Mouse (Mus musculus) ovary, postnatal 36 days (tissue): ENCODE results near the gene Foxm1.

Source experiments
- DNase-seq: peaks from one replicate; pipeline ENCODE4 v3.0.0; 2022; ENCODE audit warnings: low spot score, mixed read lengths

Foxm1 gene

DNA sequence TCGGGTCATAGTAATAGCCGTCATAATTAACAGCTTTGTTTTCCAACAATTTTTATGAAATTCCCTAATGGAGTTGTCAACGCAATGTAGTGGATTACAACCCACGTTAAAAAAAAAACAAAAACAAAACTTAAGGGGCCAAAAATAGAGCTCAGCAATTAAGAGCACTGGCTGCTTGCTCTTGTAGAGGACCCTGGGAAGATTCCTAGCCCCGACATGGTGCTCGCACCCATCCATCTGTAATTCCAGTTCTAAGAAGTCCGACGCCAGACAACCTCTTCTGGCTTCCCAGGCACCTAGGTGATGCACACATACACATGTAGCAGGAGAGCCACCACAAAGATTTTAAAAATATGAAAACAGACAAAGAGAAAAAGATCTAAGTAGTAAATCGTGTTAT is 62.3 kb downstream of the Foxm1 start:
- DNase-seq: no peak
